Mouse (Mus musculus): ENCODE results near the gene Tmem205.

Tmem205 gene

DNA sequence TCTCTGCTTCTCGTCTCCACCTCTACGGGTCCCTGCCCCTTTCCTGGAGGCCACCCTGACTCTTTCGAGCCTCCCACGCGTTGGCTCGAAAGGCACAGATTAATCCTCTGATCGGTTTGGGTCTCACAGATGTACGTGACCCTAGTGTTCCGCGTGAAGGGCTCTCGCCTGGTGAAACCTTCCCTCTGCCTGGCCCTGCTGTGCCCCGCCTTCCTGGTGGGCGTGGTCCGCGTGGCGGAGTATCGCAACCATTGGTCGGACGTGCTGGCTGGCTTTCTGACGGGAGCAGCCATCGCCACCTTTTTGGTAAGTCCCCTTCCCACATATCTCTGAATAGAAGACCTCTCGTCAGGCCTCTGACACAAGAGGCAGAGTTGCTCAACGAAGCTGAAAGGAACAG, 16.9 kb upstream of the Tmem205 start:
- DNase-seq (ENCODE audit: extremely low spot score, low read depth, low spot score), result no peak

- DNase-seq (ENCODE audit: extremely low spot score, low read depth, low spot score), result no peak
Measured at GRCm38 (mm10) chr9:21943638-21944037, 16.3 kb upstream of the Tmem205 start.

DNA sequence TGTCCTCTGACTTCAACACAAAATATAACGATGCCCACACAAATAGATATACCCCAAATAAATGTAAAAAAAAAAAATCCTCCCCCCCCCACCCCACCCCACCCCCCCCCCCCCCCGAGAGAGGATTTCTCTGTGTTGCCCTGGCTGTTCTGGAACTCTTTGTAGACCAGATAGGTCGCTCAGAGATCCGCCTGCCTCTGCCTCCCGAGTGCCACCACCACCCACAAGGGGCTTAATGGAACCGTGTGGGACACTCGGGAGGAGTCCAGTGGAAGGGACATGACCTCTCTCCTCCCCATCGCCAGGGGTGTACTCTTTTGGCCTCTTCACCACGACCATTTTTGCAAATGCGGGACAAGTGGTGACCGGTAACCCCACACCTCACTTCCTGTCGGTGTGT, 15.7 kb upstream of the Tmem205 start:
- no peak for DNase-seq (ENCODE audit: extremely low spot score, low read depth, low spot score)

DNA sequence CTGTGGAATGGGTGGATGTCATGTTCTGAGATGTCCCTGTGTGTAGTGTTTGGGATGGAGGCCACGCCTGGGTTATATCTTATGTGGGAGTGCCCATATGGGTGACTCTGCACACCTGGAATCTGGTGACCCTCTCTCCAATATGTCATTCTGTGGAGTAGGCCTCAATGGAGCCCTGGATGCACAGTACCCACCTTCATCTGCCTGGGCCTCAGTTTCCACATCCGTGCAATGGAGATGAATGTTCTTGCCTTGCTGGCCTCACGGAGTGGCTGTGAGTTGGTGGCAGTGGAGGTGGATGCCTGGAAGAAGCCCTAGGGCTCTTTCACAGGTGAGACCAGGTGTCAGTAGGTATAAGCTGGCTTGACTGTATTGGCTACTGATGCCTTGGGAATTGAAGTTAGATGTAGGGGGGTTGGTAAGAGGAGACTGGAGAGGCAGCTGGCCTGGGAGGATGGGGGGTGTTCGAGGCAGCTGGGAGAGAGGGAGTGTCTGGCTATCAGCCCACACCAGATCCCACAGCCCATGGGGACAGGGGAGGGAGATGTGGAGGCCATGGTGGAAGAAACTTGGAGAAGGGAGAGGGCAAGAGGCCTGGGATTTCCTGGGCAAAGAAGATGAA, 11.0 kb upstream of the Tmem205 start:
- DNase-seq (ENCODE audit: extremely low spot score, low read depth, low spot score), result no peak

- DNase-seq (ENCODE audit: extremely low spot score, low read depth, low spot score), result no peak
Measured at GRCm38 (mm10) chr9:21937711-21938175, 10.4 kb upstream of the Tmem205 start.

GRCm38 (mm10) chr9:21936692-21937570, 9.6 kb upstream of the Tmem205 start, which contains the start of gene Plppr2:
Gene Plppr2, plus strand, starts transcription at chr9:21937033.
- DNase-seq (ENCODE audit: extremely low spot score, low read depth, low spot score), result peak; percentile 68

- DNase-seq (ENCODE audit: extremely low spot score, low read depth, low spot score), result no peak
Measured at GRCm38 (mm10) chr9:21935466-21936131, 8.2 kb upstream of the Tmem205 start.

- no peak for DNase-seq (ENCODE audit: extremely low spot score, low read depth, low spot score)
Measured at GRCm38 (mm10) chr9:21934021-21934420, 6.7 kb upstream of the Tmem205 start.

DNA sequence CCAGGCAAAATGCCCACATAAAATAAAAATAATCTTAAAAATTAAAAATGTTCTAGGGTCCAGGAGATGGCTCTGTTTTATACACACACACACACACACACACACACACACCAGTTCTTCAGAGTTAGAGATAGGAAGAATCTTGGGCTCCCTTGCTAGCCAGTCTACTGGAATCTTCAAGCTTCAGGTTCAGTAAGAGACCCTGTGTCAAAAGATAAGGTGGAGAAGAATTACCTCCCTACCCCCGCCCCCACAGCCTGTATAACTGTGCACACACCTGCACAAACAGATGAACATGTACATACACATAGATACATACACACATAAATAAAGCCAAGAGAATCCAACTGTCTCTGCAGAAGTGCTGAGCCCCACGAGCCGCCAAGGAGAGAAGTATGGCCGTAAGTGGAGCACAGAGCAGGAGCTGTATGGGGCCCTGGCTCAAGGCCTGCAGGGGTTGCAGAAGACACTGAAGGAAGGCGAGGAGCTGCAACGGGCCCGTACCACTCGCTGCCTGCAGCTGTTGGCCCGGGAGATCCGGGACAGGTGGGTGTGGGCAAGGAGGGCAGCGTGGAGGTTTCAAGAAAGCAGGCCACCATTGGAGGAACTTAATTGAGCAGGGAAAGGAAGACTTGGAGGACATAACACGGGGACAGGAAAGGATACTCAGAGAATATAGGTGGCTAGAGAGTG, 5.2 kb upstream of the Tmem205 start:
- no peak for DNase-seq (ENCODE audit: extremely low spot score, low read depth, low spot score)

GRCm38 (mm10) chr9:21932006-21932405, 4.7 kb upstream of the Tmem205 start:
- DNase-seq (ENCODE audit: extremely low spot score, low read depth, low spot score), result no peak

DNA sequence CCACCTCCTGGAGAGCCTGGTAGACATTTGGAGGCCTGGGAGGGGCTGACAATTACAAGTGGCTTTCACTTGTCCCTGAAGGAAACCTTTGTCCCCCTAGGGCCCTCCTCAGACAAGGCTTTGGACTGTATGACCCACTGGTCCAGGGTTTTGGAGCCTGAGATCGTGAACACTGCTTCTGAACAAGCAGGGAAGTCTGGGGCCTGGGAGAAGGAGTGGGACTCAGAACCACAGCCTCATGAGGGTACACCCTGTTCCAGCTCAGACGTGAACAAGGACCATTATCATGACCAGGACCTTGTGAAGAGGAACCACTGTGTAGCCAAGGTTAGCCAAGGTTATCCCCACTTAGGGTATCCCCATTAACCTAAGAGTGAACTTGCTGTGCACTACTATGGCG, 1.9 kb upstream of the Tmem205 start:
- DNase-seq (ENCODE audit: extremely low spot score, low read depth, low spot score), result no peak

DNA sequence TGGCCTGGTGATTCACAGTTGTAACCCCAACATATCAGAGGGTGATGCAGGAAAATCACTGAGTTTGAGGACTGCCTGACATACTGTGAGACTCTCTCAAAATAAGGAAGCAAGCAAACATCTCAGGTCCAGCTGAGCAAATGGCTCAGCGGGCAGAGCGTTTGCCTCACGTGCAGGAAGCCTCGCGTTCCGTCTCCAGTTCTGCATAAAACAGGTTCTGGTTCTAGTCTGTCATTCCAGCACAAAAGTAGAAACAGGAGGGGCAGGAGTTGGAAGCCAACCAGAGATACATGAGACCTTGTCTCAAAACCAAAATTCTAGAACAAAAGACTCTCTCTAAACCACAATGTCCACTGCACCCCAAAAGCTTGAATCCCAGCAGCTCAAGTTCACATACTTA, 572 bp downstream of the Tmem205 start:
- DNase-seq (ENCODE audit: extremely low spot score, low read depth, low spot score), result no peak

DNA sequence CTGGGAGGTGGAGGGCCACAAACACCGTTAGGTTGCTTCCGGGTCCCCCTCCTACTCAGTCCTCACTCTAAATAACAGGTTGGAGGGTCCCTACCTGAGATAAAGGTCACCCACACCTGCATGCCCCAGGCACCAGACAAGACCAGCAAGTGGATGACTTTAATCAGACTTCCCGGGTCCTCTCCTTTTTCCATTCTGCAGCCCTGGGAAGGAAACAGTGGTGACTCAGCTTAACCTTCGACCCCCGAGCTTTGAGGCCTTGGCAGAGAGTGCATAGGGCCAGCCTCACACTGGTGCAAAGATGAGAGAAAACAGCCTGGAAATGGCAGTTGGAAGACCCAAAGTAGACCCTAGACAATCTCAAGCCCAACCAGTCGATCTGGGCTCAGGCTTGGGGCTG, 1.2 kb downstream of the Tmem205 start:
- DNase-seq (ENCODE audit: extremely low spot score, low read depth, low spot score), result no peak

DNA sequence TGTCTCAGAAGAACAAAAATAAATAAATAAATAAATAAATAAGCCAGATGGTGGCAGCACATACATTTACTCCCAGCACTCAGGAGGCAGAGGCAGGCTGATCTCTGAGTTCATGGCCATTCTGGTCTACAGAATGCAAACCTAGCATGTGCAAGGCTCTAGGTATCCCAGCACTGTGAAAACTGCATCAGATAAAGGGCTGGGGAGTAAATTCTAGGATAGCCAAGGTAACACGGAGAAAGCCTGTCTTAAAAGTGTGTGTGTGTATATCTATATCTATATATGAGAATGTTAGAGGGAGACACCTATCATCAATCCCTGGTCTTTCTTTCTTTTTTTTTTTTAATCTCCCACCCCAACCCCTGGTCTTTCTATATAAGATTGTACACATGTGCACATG, 1.9 kb downstream of the Tmem205 start:
- DNase-seq (ENCODE audit: extremely low spot score, low read depth, low spot score), result no peak

- no peak for DNase-seq (ENCODE audit: extremely low spot score, low read depth, low spot score)
Measured at GRCm38 (mm10) chr9:21925034-21925433, 2.3 kb downstream of the Tmem205 start.

- no peak for DNase-seq (ENCODE audit: extremely low spot score, low read depth, low spot score)
Measured at GRCm38 (mm10) chr9:21924099-21924493, 3.3 kb downstream of the Tmem205 start.

- DNase-seq (ENCODE audit: extremely low spot score, low read depth, low spot score), result no peak
Measured at GRCm38 (mm10) chr9:21923490-21924098, 3.8 kb downstream of the Tmem205 start.

GRCm38 (mm10) chr9:21923036-21923435, 4.3 kb downstream of the Tmem205 start:
- no peak for DNase-seq (ENCODE audit: extremely low spot score, low read depth, low spot score)

DNA sequence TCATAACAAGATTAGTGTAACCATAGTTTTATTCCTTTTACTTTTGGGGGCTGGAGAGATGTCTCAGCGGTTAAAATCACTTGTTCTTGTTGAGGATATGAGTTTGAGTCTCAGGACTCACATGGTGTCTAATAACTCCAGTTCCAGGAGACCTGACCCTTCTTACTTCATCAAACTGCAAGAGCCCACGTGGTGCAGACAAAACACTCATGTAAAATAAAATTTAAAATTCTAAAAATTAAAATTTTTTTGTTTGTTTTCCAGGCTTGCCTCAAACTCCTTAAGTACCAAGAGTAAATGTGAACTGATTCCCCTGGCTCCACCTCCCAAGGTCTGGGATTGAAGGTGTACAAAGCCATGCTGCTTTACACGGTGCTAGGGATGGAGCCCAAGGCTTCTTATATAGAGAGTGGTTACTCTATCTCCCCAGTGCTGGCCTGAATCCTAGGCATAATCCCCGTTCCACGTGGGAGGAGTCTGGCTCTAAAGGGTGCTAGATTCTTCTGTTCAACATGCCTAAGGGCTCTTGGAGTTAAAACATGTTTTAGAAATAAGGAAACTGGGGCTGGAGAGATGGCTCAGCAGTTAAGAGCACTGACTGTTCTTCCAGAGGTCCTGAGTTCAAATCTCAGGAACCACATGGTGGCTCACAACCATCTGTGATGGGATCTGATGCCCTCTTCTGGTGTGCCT, 8.5 kb downstream of the Tmem205 start:
- DNase-seq (ENCODE audit: extremely low spot score, low read depth, low spot score), result no peak

DNA sequence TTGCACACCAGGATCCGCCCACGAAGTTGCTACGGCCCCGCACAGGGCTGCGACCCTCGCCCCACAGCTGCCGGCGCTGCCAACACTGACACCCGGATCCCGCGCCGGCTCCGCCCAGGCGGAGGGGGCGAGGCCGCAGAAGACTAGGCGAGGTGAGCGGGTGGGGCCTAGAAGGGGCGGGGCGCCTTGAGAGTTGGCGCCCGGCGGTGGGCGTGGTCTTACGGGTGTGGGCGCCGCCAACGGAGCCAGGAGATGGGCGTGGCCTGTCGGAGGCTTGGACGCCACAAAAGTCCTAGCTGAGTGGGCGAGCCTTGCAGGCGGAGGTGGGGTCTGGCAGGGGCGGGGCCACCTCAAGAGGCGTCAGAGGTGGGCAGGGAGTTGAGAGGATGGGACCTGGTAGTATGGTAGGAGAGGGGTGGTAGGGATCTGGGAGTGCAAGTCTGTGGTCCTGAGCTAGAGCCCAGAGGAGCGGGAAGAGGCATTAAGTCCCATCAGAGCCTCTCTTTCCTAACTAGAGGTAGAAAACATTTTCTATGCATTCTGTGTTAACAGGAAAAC, 9.2 kb downstream of the Tmem205 start, which contains the start of gene Rab3d:
TSS of gene Rab3d (minus strand) at position 158 of the 558 bp plus-strand sequence.
- DNase-seq (ENCODE audit: extremely low spot score, low read depth, low spot score), result peak; percentile 86

All from hindlimb bud, embryonic 11.5 days (tissue).